Mouse (Mus musculus) common myeloid progenitor, adult 5-6 weeks (primary cell): Measurements from ENCODE around the gene Rhd. TPM values are rescaled to one million over a fixed set of nuclear protein-coding genes. Genes with fewer than 3 reads are reported as not detected.
"Not testable (repeated sequence)": the region's sequence is repeated elsewhere in the genome, so short reads cannot be mapped to it uniquely, and the experiment has no call there.

Experiments
- ATAC-seq: replicated peaks from 2 replicates; pipeline ENCODE4 v1.8.0; 2016; ENCODE audit warnings: low read depth, mild to moderate bottlenecking, moderate TSS enrichment, inconsistent platforms; ENCODE audit not compliant: poor library complexity, severe bottlenecking
- total RNA-seq: library from RNA; stranded (forward); fragments of 200-1000, 187-1606 nt; gene quantifications from 2 replicates; pipeline ENCODE4 v1.2.3, GENCODE M21; 2017

Rhd gene
- total RNA-seq, result 52.9 and 59.6 TPM in 2 replicates

GRCm38 (mm10) chr4:134863937-134864729 lies at the start of gene Rhd:
Gene Rhd (plus strand): TSS chr4:134864536.
- peak; percentile 70; the same call in 1 of the 2 replicates for ATAC-seq

- ATAC-seq, result no peak
Observed at GRCm38 (mm10) chr4:134817706-134818105, 46.6 kb upstream of the Rhd start.

GRCm38 (mm10) chr4:134821061-134821460 lies 43.3 kb upstream of the Rhd start:
- ATAC-seq, result no peak

- no peak for ATAC-seq
Observed at GRCm38 (mm10) chr4:134823560-134823959, 40.8 kb upstream of the Rhd start.

- ATAC-seq, result not testable (repeated sequence)
Observed at GRCm38 (mm10) chr4:134825864-134826263, 38.5 kb upstream of the Rhd start.

- no peak for ATAC-seq
Observed at GRCm38 (mm10) chr4:134826348-134826747, 38.0 kb upstream of the Rhd start.

- no peak for ATAC-seq
Observed at GRCm38 (mm10) chr4:134827806-134828205, 36.5 kb upstream of the Rhd start.

- ATAC-seq, result no peak
Observed at GRCm38 (mm10) chr4:134831934-134832333, 32.4 kb upstream of the Rhd start.

GRCm38 (mm10) chr4:134835486-134835885 lies 28.9 kb upstream of the Rhd start:
- no peak for ATAC-seq

GRCm38 (mm10) chr4:134838221-134838620 lies 26.1 kb upstream of the Rhd start:
- no peak for ATAC-seq

- not testable (repeated sequence) for ATAC-seq
Observed at GRCm38 (mm10) chr4:134838706-134839105, 25.6 kb upstream of the Rhd start.

- ATAC-seq, result no peak
Observed at GRCm38 (mm10) chr4:134840231-134840630, 24.1 kb upstream of the Rhd start.

GRCm38 (mm10) chr4:134843566-134843965 lies 20.8 kb upstream of the Rhd start:
- no peak for ATAC-seq

GRCm38 (mm10) chr4:134847587-134847986 lies 16.7 kb upstream of the Rhd start:
- no peak for ATAC-seq

GRCm38 (mm10) chr4:134850551-134850950 lies 13.8 kb upstream of the Rhd start:
- no peak for ATAC-seq

- ATAC-seq, result no peak
Observed at GRCm38 (mm10) chr4:134851236-134851635, 13.1 kb upstream of the Rhd start.

GRCm38 (mm10) chr4:134851876-134852275 lies 12.5 kb upstream of the Rhd start:
- no peak for ATAC-seq

- no peak; the same call in 1 of the 2 replicates for ATAC-seq
Observed at GRCm38 (mm10) chr4:134852438-134853255, 11.7 kb upstream of the Rhd start.

GRCm38 (mm10) chr4:134853259-134853636 lies 11.1 kb upstream of the Rhd start, which contains the start of gene Maco1:
Gene Maco1 (minus strand): TSS chr4:134853345.
- ATAC-seq, result peak; percentile 88

- peak; percentile 79 for ATAC-seq
Observed at GRCm38 (mm10) chr4:134853637-134854485, 10.5 kb upstream of the Rhd start.
